Mouse (Mus musculus) brain, adult 10 weeks (tissue): Measurements from ENCODE around the gene Rbm6. TPM values are rescaled to one million over a fixed set of nuclear protein-coding genes. Genes with fewer than 3 reads are reported as not detected.

Source experiments
- polyA plus RNA-seq: library from polyadenylated mRNA; stranded (reverse); fragments of 350-450 nt; fragmentation: Illumina TruSeq; extraction: RNeasy Lipid Tissue Mini Kit (QIAGEN cat#74804); gene quantifications from one replicate; pipeline ENCODE4 v1.2.3, GENCODE M21; 2015; ENCODE audit warnings: low read depth, low replicate concordance

The Rbm6 gene
- 40.5 TPM for polyA plus RNA-seq

GRCm38 (mm10) chr9:107873137-107873536, at the start of gene Rbm6:
TSS of gene Rbm6 (minus strand) at chr9:107873237.

GRCm38 (mm10) chr9:107906252-107906966, 33.4 kb upstream of the Rbm6 start, which contains the start of gene Mst1r:
TSS of gene Mst1r (plus strand) at chr9:107906873.

DNA sequence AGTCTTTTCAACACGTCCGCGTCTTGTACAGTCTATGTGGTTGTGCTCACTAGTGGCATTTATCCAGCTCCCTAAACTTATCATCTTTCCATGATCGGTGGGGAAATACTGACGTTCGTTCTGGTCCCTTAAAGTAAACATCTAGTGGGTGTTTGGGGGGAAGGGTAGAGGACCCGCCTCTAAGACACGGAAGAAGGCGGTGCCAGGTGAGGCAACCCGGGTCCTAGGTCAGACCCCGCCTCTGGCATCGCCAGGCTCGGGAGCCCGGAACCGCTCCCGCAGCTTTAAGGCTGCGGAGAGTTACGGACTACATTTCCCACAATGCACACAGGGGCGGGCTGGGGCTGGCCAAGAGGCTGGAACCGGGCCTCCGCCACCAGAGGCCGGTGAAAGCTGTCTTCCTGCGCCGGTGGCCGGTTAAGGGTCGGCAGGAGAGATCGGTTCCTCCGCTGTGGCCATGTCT, 14.8 kb upstream of the Rbm6 start, which contains the start of gene Mon1a:
Mon1a (plus strand) TSS at position 348 of the 463 bp plus-strand sequence.

GRCm38 (mm10) chr9:107770374-107771290, 102.4 kb downstream of the Rbm6 start, which contains the start of gene Rbm5:
TSS of gene Rbm5 (minus strand) at chr9:107770996.

Other genes starting within 250 kb of the Rbm6 start
- 173 TPM for gene Gnai2, start 237.9 kb downstream of the Rbm6 start, polyA plus RNA-seq
- gene Slc38a3, start 203.7 kb downstream of the Rbm6 start, polyA plus RNA-seq: 76.0 TPM
- gene Gnat1, start 193.5 kb downstream of the Rbm6 start, polyA plus RNA-seq: not detected
- gene Sema3f, start 162.8 kb downstream of the Rbm6 start, polyA plus RNA-seq: 13.8 TPM
- gene Rbm5, start 102.2 kb downstream of the Rbm6 start, polyA plus RNA-seq: 105 TPM
- gene Mon1a, start 14.9 kb upstream of the Rbm6 start, polyA plus RNA-seq: 19.2 TPM
- 0.59 TPM for gene Mst1r, start 33.6 kb upstream of the Rbm6 start, polyA plus RNA-seq
- not detected for gene Actl11, start 55.2 kb upstream of the Rbm6 start, polyA plus RNA-seq
- gene Camkv, start 62.4 kb upstream of the Rbm6 start, polyA plus RNA-seq: 320 TPM
- gene Traip, start 76.9 kb upstream of the Rbm6 start, polyA plus RNA-seq: 15.5 TPM
- gene Uba7, start 102.3 kb upstream of the Rbm6 start, polyA plus RNA-seq: 6.5 TPM
- 0.46 TPM for gene Gm20661, start 109.8 kb upstream of the Rbm6 start, polyA plus RNA-seq
- gene Inka1, start 112.6 kb upstream of the Rbm6 start, polyA plus RNA-seq: 4.2 TPM
- 5.1 TPM for gene Cdhr4, start 119.3 kb upstream of the Rbm6 start, polyA plus RNA-seq
- gene Gm20662, start 123.1 kb upstream of the Rbm6 start, polyA plus RNA-seq: 5.0 TPM
- gene Ip6k1, start 129.3 kb upstream of the Rbm6 start, polyA plus RNA-seq: 160 TPM
- gene Gmppb, start 176.0 kb upstream of the Rbm6 start, polyA plus RNA-seq: 17.9 TPM
- gene Amigo3, start 179.9 kb upstream of the Rbm6 start, polyA plus RNA-seq: 1.4 TPM
- not detected for gene Mst1, start 207.2 kb upstream of the Rbm6 start, polyA plus RNA-seq
- gene Rnf123, start 210.1 kb upstream of the Rbm6 start, polyA plus RNA-seq: 52.1 TPM
- gene Apeh, start 221.4 kb upstream of the Rbm6 start, polyA plus RNA-seq: 21.4 TPM